Mouse (Mus musculus): ENCODE results near the gene Znrf4. TPM values are rescaled to one million over a fixed set of nuclear protein-coding genes. Genes with fewer than 3 reads are reported as not detected.

Gene Znrf4
- polyA plus RNA-seq, 1 experiment from 2014 or later = not detected

GRCm38 (mm10) chr17:56547846-56548604, 35.8 kb upstream of the Znrf4 start:
- no peaks in the 10 kb centered on the region for H3K36me3 ChIP-seq
- no peak overlapping the region for H3K4me3 ChIP-seq
- 66% methylated on average over 9 of the region's 9 CpGs for WGBS
- no peaks in the 10 kb centered on the region for H3K9me3 ChIP-seq
- no peaks in the 10 kb centered on the region for H3K27me3 ChIP-seq (replicated peaks)
- H3K4me1 ChIP-seq = peaks cover 7% of the 10 kb centered on the region
- no peak overlapping the region for H3K27ac ChIP-seq (replicated peaks)
- ATAC-seq (ENCODE audit: extremely low read depth, insufficient number of reproducible peaks, low FRiP score, low TSS enrichment) = no peak
- H3K9ac ChIP-seq = no peak overlapping the region
- no peak overlapping the region for H3K4me2 ChIP-seq

GRCm38 (mm10) chr17:56547116-56547845, 35.0 kb upstream of the Znrf4 start:
- no peaks in the 10 kb centered on the region for H3K9me3 ChIP-seq
- H3K4me1 ChIP-seq = peaks cover 7% of the 10 kb centered on the region
- H3K27ac ChIP-seq (replicated peaks) = no peak overlapping the region
- H3K4me2 ChIP-seq = no peak overlapping the region
- no peak for ATAC-seq (ENCODE audit: extremely low read depth, insufficient number of reproducible peaks, low FRiP score, low TSS enrichment)
- H3K9ac ChIP-seq = no peak overlapping the region
- no peak overlapping the region for H3K4me3 ChIP-seq
- no peaks in the 10 kb centered on the region for H3K36me3 ChIP-seq
- H3K27me3 ChIP-seq (replicated peaks) = no peaks in the 10 kb centered on the region
- WGBS = 59% methylated on average over 17 of the region's 17 CpGs

- Histone ChIP-seq H3K9ac (no peak overlapping the region), H3K4me2 (no peak overlapping the region), H3K4me1 (peaks cover 7% of the 10 kb centered on the region), H3K4me3 (no peak overlapping the region), H3K27me3 (replicated peaks) (no peaks in the 10 kb centered on the region), H3K27ac (replicated peaks) (no peak overlapping the region), H3K36me3 (no peaks in the 10 kb centered on the region), H3K9me3 (no peaks in the 10 kb centered on the region)
- no peak for ATAC-seq (ENCODE audit: extremely low read depth, insufficient number of reproducible peaks, low FRiP score, low TSS enrichment)
- WGBS = 76% methylated on average over 5 of the region's 5 CpGs
Observed at GRCm38 (mm10) chr17:56546576-56546975, 34.3 kb upstream of the Znrf4 start.

GRCm38 (mm10) chr17:56545945-56546344, 33.7 kb upstream of the Znrf4 start:
- H3K4me1 ChIP-seq = peaks cover 7% of the 10 kb centered on the region
- no peak overlapping the region for H3K27ac ChIP-seq (replicated peaks)
- no peaks in the 10 kb centered on the region for H3K36me3 ChIP-seq
- no peak for ATAC-seq (ENCODE audit: extremely low read depth, insufficient number of reproducible peaks, low FRiP score, low TSS enrichment)
- no peak overlapping the region for H3K4me3 ChIP-seq
- H3K9ac ChIP-seq = no peak overlapping the region
- 63% methylated on average over 1 of the region's 1 CpGs for WGBS
- H3K27me3 ChIP-seq (replicated peaks) = no peaks in the 10 kb centered on the region
- no peaks in the 10 kb centered on the region for H3K9me3 ChIP-seq
- no peak overlapping the region for H3K4me2 ChIP-seq

GRCm38 (mm10) chr17:56544699-56545387, 32.6 kb upstream of the Znrf4 start:
- peaks cover 7% of the 10 kb centered on the region for H3K4me1 ChIP-seq
- H3K4me2 ChIP-seq = no peak overlapping the region
- H3K4me3 ChIP-seq = no peak overlapping the region
- no peaks in the 10 kb centered on the region for H3K27me3 ChIP-seq (replicated peaks)
- no peaks in the 10 kb centered on the region for H3K9me3 ChIP-seq
- H3K36me3 ChIP-seq = no peaks in the 10 kb centered on the region
- no peak overlapping the region for H3K27ac ChIP-seq (replicated peaks)
- no peak for ATAC-seq (ENCODE audit: extremely low read depth, insufficient number of reproducible peaks, low FRiP score, low TSS enrichment)
- WGBS = 69% methylated on average over 7 of the region's 7 CpGs
- H3K9ac ChIP-seq = no peak overlapping the region

- Histone ChIP-seq H3K4me1 (peaks cover 7% of the 10 kb centered on the region), H3K9me3 (no peaks in the 10 kb centered on the region), H3K27me3 (replicated peaks) (no peaks in the 10 kb centered on the region), H3K4me3 (no peak overlapping the region), H3K36me3 (no peaks in the 10 kb centered on the region), H3K27ac (replicated peaks) (no peak overlapping the region), H3K4me2 (no peak overlapping the region), H3K9ac (no peak overlapping the region)
- 75% methylated on average over 3 of the region's 3 CpGs for WGBS
- no peak for ATAC-seq (ENCODE audit: extremely low read depth, insufficient number of reproducible peaks, low FRiP score, low TSS enrichment)
Observed at GRCm38 (mm10) chr17:56543684-56544224, 31.5 kb upstream of the Znrf4 start.

GRCm38 (mm10) chr17:56542736-56543135, 30.5 kb upstream of the Znrf4 start:
- H3K4me3 ChIP-seq = no peak overlapping the region
- no peaks in the 10 kb centered on the region for H3K27me3 ChIP-seq (replicated peaks)
- no peak overlapping the region for H3K9ac ChIP-seq
- no peak overlapping the region for H3K4me2 ChIP-seq
- 47% methylated on average over 8 of the region's 8 CpGs for WGBS
- no peak for ATAC-seq (ENCODE audit: extremely low read depth, insufficient number of reproducible peaks, low FRiP score, low TSS enrichment)
- H3K36me3 ChIP-seq = no peaks in the 10 kb centered on the region
- no peak overlapping the region for H3K27ac ChIP-seq (replicated peaks)
- H3K9me3 ChIP-seq = no peaks in the 10 kb centered on the region
- H3K4me1 ChIP-seq = peaks cover 13% of the 10 kb centered on the region

- Histone ChIP-seq H3K4me1 (peaks cover 6% of the 10 kb centered on the region; the same call in 1 of the 2 replicates), H3K27ac (replicated peaks) (no peak overlapping the region), H3K9ac (no peak overlapping the region), H3K4me3 (no peak overlapping the region), H3K36me3 (no peaks in the 10 kb centered on the region), H3K27me3 (replicated peaks) (no peaks in the 10 kb centered on the region), H3K9me3 (no peaks in the 10 kb centered on the region), H3K4me2 (no peak overlapping the region)
- ATAC-seq (ENCODE audit: extremely low read depth, insufficient number of reproducible peaks, low FRiP score, low TSS enrichment) = no peak
- WGBS = 34% methylated on average over 6 of the region's 6 CpGs
Observed at GRCm38 (mm10) chr17:56540562-56540975, 28.3 kb upstream of the Znrf4 start.

- no peak overlapping the region for H3K27ac ChIP-seq (replicated peaks)
- WGBS = 29% methylated on average over 8 of the region's 8 CpGs
- peaks cover 6% of the 10 kb centered on the region; the same call in 1 of the 2 replicates for H3K4me1 ChIP-seq
Observed at GRCm38 (mm10) chr17:56537912-56538311, 25.7 kb upstream of the Znrf4 start.

GRCm38 (mm10) chr17:56536874-56537273, 24.6 kb upstream of the Znrf4 start:
- Histone ChIP-seq H3K27ac (replicated peaks) (no peak overlapping the region), H3K4me1 (peaks cover 6% of the 10 kb centered on the region; the same call in 1 of the 2 replicates), H3K9me3 (no peaks in the 10 kb centered on the region), H3K4me2 (no peak overlapping the region), H3K9ac (no peak overlapping the region), H3K36me3 (no peaks in the 10 kb centered on the region), H3K4me3 (no peak overlapping the region), H3K27me3 (replicated peaks) (no peaks in the 10 kb centered on the region)
- ATAC-seq (ENCODE audit: extremely low read depth, insufficient number of reproducible peaks, low FRiP score, low TSS enrichment) = no peak
- WGBS = 68% methylated on average over 3 of the region's 3 CpGs

More at GRCm38 (mm10) chr17:56537912-56538311, 25.7 kb upstream of the Znrf4 start:
- Histone ChIP-seq H3K9me3 (no peaks in the 10 kb centered on the region), H3K4me3 (no peak overlapping the region), H3K27me3 (replicated peaks) (no peaks in the 10 kb centered on the region), H3K4me2 (no peak overlapping the region), H3K9ac (no peak overlapping the region), H3K36me3 (no peaks in the 10 kb centered on the region)
- ATAC-seq (ENCODE audit: extremely low read depth, insufficient number of reproducible peaks, low FRiP score, low TSS enrichment) = no peak

GRCm38 (mm10) chr17:56536192-56536591, 24.0 kb upstream of the Znrf4 start:
- Histone ChIP-seq H3K9ac (0 out of 2 replicates have a peak overlapping the region, but pooled peaks have one; percentile 8), H3K9me3 (no peaks in the 10 kb centered on the region), H3K4me2 (no peak overlapping the region), H3K27me3 (replicated peaks) (no peaks in the 10 kb centered on the region), H3K27ac (replicated peaks) (no peak overlapping the region), H3K4me1 (peaks cover 6% of the 10 kb centered on the region; the same call in 1 of the 2 replicates), H3K4me3 (no peak overlapping the region), H3K36me3 (no peaks in the 10 kb centered on the region)
- WGBS = 66% methylated on average over 14 of the region's 14 CpGs
- ATAC-seq (ENCODE audit: extremely low read depth, insufficient number of reproducible peaks, low FRiP score, low TSS enrichment) = no peak
